In genomic region chr6:11793366-11793765, GRCm38 (mm10) we compare ENCODE assay signal across 8 mouse cellular contexts.
A peak's percentile ranks its signal among the peaks of the same experiment; 100 is the strongest.
DNase-seq lines count a peak whose midpoint lies in the region; ATAC-seq and TF ChIP-seq lines count a peak whose summit lies in the region.

No protein-coding gene starts in this region.

- 38% methylated on average over 8 of the region's 8 CpGs for WGBS in intestine, postnatal 0 days
- WGBS in intestine, embryonic 15.5 days, result 31% methylated on average over 8 of the region's 8 CpGs
- 29% methylated on average over 8 of the region's 8 CpGs for WGBS in forebrain, embryonic 12.5 days
- WGBS in kidney, embryonic 14.5 days, result 21% methylated on average over 8 of the region's 8 CpGs
- 39% methylated on average over 8 of the region's 8 CpGs for WGBS in limb, embryonic 11.5 days

- H3K9ac ChIP-seq in intestine, postnatal 0 days (ENCODE audit: low read depth, low read length), result no peak overlapping the region
- no peak overlapping the region for H3K9ac ChIP-seq in intestine, embryonic 15.5 days
- no peak overlapping the region for H3K9ac ChIP-seq in forebrain, embryonic 12.5 days
- H3K9ac ChIP-seq in kidney, embryonic 14.5 days (ENCODE audit: low read depth, low read length), result no peak overlapping the region
- H3K9ac ChIP-seq in limb, embryonic 11.5 days (ENCODE audit: low read length), result no peak overlapping the region

- DNase-seq in c-Kit-positive CD71-positive TER-119-negative erythroid progenitor cells, embryonic 14.5 days (ENCODE audit: low read depth), result peak; percentile 34
- peak; percentile 48 for DNase-seq in limb, embryonic 11.5 days (ENCODE audit: low spot score)
- peak; percentile 33 for DNase-seq in telencephalon, adult 2 months (ENCODE audit: low read depth, low spot score)

- no peaks in the 10 kb centered on the region for H3K36me3 ChIP-seq in intestine, postnatal 0 days (ENCODE audit: control insufficient read depth, insufficient read depth)
- no peaks in the 10 kb centered on the region for H3K36me3 ChIP-seq in intestine, embryonic 15.5 days
- no peaks in the 10 kb centered on the region for H3K36me3 ChIP-seq in forebrain, embryonic 12.5 days (replicated peaks)
- no peaks in the 10 kb centered on the region for H3K36me3 ChIP-seq in kidney, embryonic 14.5 days (ENCODE audit: control insufficient read depth, insufficient read depth, low read length)
- no peaks in the 10 kb centered on the region for H3K36me3 ChIP-seq in limb, embryonic 11.5 days (ENCODE audit: control insufficient read depth, insufficient read depth, low read length)
- H3K36me3 ChIP-seq in myocyte (ENCODE audit: control insufficient read depth, insufficient read depth), result no peaks in the 10 kb centered on the region

- H3K27ac ChIP-seq in intestine, postnatal 0 days (ENCODE audit: low read depth, low read length), result no peak overlapping the region
- H3K27ac ChIP-seq in intestine, embryonic 15.5 days, result no peak overlapping the region
- no peak overlapping the region for H3K27ac ChIP-seq in forebrain, embryonic 12.5 days
- no peak overlapping the region for H3K27ac ChIP-seq in kidney, embryonic 14.5 days (ENCODE audit: low read depth, low read length)
- no peak overlapping the region for H3K27ac ChIP-seq in limb, embryonic 11.5 days (replicated peaks; ENCODE audit: low read depth, low read length)

- H3K4me2 ChIP-seq in intestine, postnatal 0 days (replicated peaks; ENCODE audit: low read depth), result no peak overlapping the region
- no peak overlapping the region for H3K4me2 ChIP-seq in intestine, embryonic 15.5 days (replicated peaks)
- no peak overlapping the region for H3K4me2 ChIP-seq in forebrain, embryonic 12.5 days
- no peak overlapping the region for H3K4me2 ChIP-seq in kidney, embryonic 14.5 days (replicated peaks; ENCODE audit: low read depth, low read length)
- no peak overlapping the region for H3K4me2 ChIP-seq in limb, embryonic 11.5 days (ENCODE audit: low read depth, severe bottlenecking)
- H3K4me2 ChIP-seq in myocyte (ENCODE audit: low read depth), result peak overlapping the region; percentile 57

- no peak for TF ChIP-seq POLR2A in myocyte (IDR thresholded peaks at IDR 0.05; ENCODE audit: insufficient read length, low read depth)

- H3ac ChIP-seq in myocyte (ENCODE audit: control insufficient read depth, insufficient read length), result no peak overlapping the region

- no peaks in the 10 kb centered on the region for H3K9me3 ChIP-seq in intestine, postnatal 0 days (ENCODE audit: control insufficient read depth)
- no peaks in the 10 kb centered on the region for H3K9me3 ChIP-seq in intestine, embryonic 15.5 days
- no peaks in the 10 kb centered on the region for H3K9me3 ChIP-seq in forebrain, embryonic 12.5 days
- no peaks in the 10 kb centered on the region for H3K9me3 ChIP-seq in kidney, embryonic 14.5 days (ENCODE audit: control insufficient read depth, low read length)
- H3K9me3 ChIP-seq in limb, embryonic 11.5 days (ENCODE audit: control insufficient read depth, low read length), result no peaks in the 10 kb centered on the region

- no peaks in the 10 kb centered on the region for H3K79me2 ChIP-seq in myocyte (ENCODE audit: control insufficient read depth, insufficient read depth)

- ATAC-seq in intestine, postnatal 0 days, result no peak
- no peak for ATAC-seq in intestine, embryonic 15.5 days
- ATAC-seq in forebrain, embryonic 12.5 days (ENCODE audit: low FRiP score), result peak; percentile 61; the same call in 1 of the 2 replicates
- ATAC-seq in kidney, embryonic 14.5 days (ENCODE audit: low FRiP score, low TSS enrichment), result peak; percentile 84
- ATAC-seq in limb, embryonic 11.5 days (ENCODE audit: insufficient number of reproducible peaks, low FRiP score, low TSS enrichment, low read depth), result no peak

- TF ChIP-seq CTCF in intestine, postnatal 0 days (IDR thresholded peaks at IDR 0.05; ENCODE audit: low read depth), result peak; percentile 79

- H3K4me1 ChIP-seq in intestine, postnatal 0 days (replicated peaks; ENCODE audit: control insufficient read depth, insufficient read depth, low read length), result no peaks in the 10 kb centered on the region
- H3K4me1 ChIP-seq in intestine, embryonic 15.5 days (replicated peaks), result no peaks in the 10 kb centered on the region
- H3K4me1 ChIP-seq in forebrain, embryonic 12.5 days, result no peaks in the 10 kb centered on the region
- no peaks in the 10 kb centered on the region for H3K4me1 ChIP-seq in kidney, embryonic 14.5 days (ENCODE audit: control insufficient read depth, insufficient read depth, low read length)
- H3K4me1 ChIP-seq in limb, embryonic 11.5 days (ENCODE audit: control insufficient read depth, insufficient read depth, low read length), result no peaks in the 10 kb centered on the region

- no peak overlapping the region for H3K4me3 ChIP-seq in intestine, postnatal 0 days (ENCODE audit: low read depth, low read length)
- no peak overlapping the region for H3K4me3 ChIP-seq in intestine, embryonic 15.5 days (replicated peaks)
- H3K4me3 ChIP-seq in forebrain, embryonic 12.5 days (replicated peaks), result no peak overlapping the region
- no peak overlapping the region for H3K4me3 ChIP-seq in kidney, embryonic 14.5 days (ENCODE audit: low read length)
- no peak overlapping the region for H3K4me3 ChIP-seq in limb, embryonic 11.5 days (ENCODE audit: low read depth, low read length)
- H3K4me3 ChIP-seq in myocyte, result no peak overlapping the region

- no peaks in the 10 kb centered on the region for H3K27me3 ChIP-seq in intestine, postnatal 0 days (replicated peaks; ENCODE audit: control insufficient read depth, insufficient read depth, low read length)
- H3K27me3 ChIP-seq in intestine, embryonic 15.5 days (replicated peaks), result no peaks in the 10 kb centered on the region
- H3K27me3 ChIP-seq in forebrain, embryonic 12.5 days, result no peaks in the 10 kb centered on the region
- no peaks in the 10 kb centered on the region for H3K27me3 ChIP-seq in kidney, embryonic 14.5 days (ENCODE audit: control insufficient read depth, insufficient read depth, low read length)
- no peaks in the 10 kb centered on the region for H3K27me3 ChIP-seq in limb, embryonic 11.5 days (ENCODE audit: control insufficient read depth, insufficient read depth, low read length)
- H3K27me3 ChIP-seq in myocyte (ENCODE audit: control insufficient read depth, insufficient read depth, insufficient read length), result no peaks in the 10 kb centered on the region

TF ChIP-seq in myocyte, 11 proteins besides CTCF, POLR2A, EP300 and RAD21:
- TF ChIP-seq POLR2AphosphoS2 (IDR thresholded peaks at IDR 0.05; ENCODE audit: insufficient read length, low read depth), result no peak
- TF ChIP-seq MYOG (IDR thresholded peaks at IDR 0.05; ENCODE audit: control insufficient read depth in 1 of 3, insufficient read depth in 1 of 3, insufficient read length in 2 of 3, low read depth in 2 of 3), result no peak
- TF ChIP-seq MYOD1 (IDR thresholded peaks at IDR 0.05; ENCODE audit: control insufficient read depth in 1 of 3, insufficient read length in 2 of 3, low read depth in 2 of 3), result no peak
- no peak for TF ChIP-seq SRF (IDR thresholded peaks at IDR 0.05; ENCODE audit: control insufficient read depth, insufficient read length, low read depth)
- no peak for TF ChIP-seq CEBPB (IDR thresholded peaks at IDR 0.05; ENCODE audit: insufficient read depth, poor library complexity, severe bottlenecking)
- no peak for TF ChIP-seq MAX (IDR thresholded peaks at IDR 0.05; ENCODE audit: low read depth)
- TF ChIP-seq USF1 (IDR thresholded peaks at IDR 0.05; ENCODE audit: low read depth), result no peak
- no peak for TF ChIP-seq TCF3 (IDR thresholded peaks at IDR 0.05; ENCODE audit: insufficient read length, low read depth)
- TF ChIP-seq TCF12 (IDR thresholded peaks at IDR 0.05; ENCODE audit: insufficient read depth, poor library complexity, severe bottlenecking), result no peak
- no peak for TF ChIP-seq REST (IDR thresholded peaks at IDR 0.05; ENCODE audit: insufficient read depth, insufficient read length)
- no peak for TF ChIP-seq E2F4 (IDR thresholded peaks at IDR 0.05; ENCODE audit: insufficient read depth)

Comparison
In these comparisons a context has a peak if more than half of its experiments do, and no peak if none do; other contexts are left out.
1. ATAC-seq: peak in forebrain, embryonic 12.5 days (single experiment) and kidney, embryonic 14.5 days (single experiment); none in intestine, postnatal 0 days (single experiment), intestine, embryonic 15.5 days (single experiment) and limb, embryonic 11.5 days (single experiment).
2. Peak in every context shown above with its lines, with median percentiles within 50 percentile points of each other: DNase-seq.